Comparison of ENCODE assay signal across 27 mouse cellular contexts in genomic region chr7:19622241-19622640, GRCm38 (mm10).
"Had no signal": no experiment of that assay in that cellular context is flagged by ENCODE, and none has a peak within 500 bp of the region (broad histone marks: within the 10 kb centered on the region; RNA-seq: fewer than 3 reads in every experiment).

No protein-coding gene starts in this region.

- H3K27ac ChIP-seq: gastrocnemius, adult 2 months; heart, embryonic 10.5 days; hindbrain, embryonic 10.5 days; hindbrain, embryonic 12.5 days; hindbrain, embryonic 14.5 days; kidney, embryonic 15.5 days; kidney, postnatal 0 days; limb, embryonic 13.5 days; limb, embryonic 15.5 days; liver, embryonic 12.5 days; liver, embryonic 14.5 days had no signal

- H3K9ac ChIP-seq: heart, embryonic 12.5 days; hindbrain, embryonic 12.5 days; hindbrain, embryonic 14.5 days; kidney, embryonic 15.5 days; limb, embryonic 13.5 days; limb, embryonic 15.5 days; liver, embryonic 12.5 days; liver, embryonic 14.5 days had no signal

- H3K9me3 ChIP-seq: heart, embryonic 10.5 days; heart, embryonic 12.5 days; hindbrain, embryonic 10.5 days; hindbrain, embryonic 12.5 days; kidney, embryonic 15.5 days; limb, embryonic 13.5 days; limb, embryonic 15.5 days; liver, embryonic 12.5 days had no signal

- H3K4me2 ChIP-seq: heart, embryonic 12.5 days; hindbrain, embryonic 12.5 days; hindbrain, embryonic 14.5 days; kidney, embryonic 15.5 days; limb, embryonic 13.5 days; limb, embryonic 15.5 days; liver, embryonic 12.5 days had no signal

- H3K27me3 ChIP-seq: kidney, embryonic 15.5 days had no signal

- H3K4me3 ChIP-seq: gastrocnemius, adult 2 months; heart, embryonic 10.5 days; heart, embryonic 12.5 days; hindbrain, embryonic 10.5 days; hindbrain, embryonic 12.5 days; kidney, embryonic 15.5 days; limb, embryonic 13.5 days; limb, embryonic 15.5 days; liver, embryonic 12.5 days had no signal

- ATAC-seq: hindbrain, embryonic 16.5 days; inflammation-experienced regulatory T-cells, adult 6 months; liver, embryonic 12.5 days had no signal

- DNase-seq: gastrocnemius, adult 2 months; gastrocnemius, postnatal 10 days; gastrocnemius, postnatal 25 days; heart, adult 18-20 months; heart, postnatal 10 days; heart, postnatal 4 days; kidney, adult 11 months; kidney, adult 2 months; kidney, adult 9 months; kidney, postnatal 14 days; kidney, postnatal 36 days; layer of hippocampus, adult 9-11 months; layer of hippocampus, postnatal 36 days; left cerebral cortex, postnatal 4 days had no signal

- H3K36me3 ChIP-seq: heart, embryonic 10.5 days; heart, embryonic 12.5 days; hindbrain, embryonic 10.5 days; hindbrain, embryonic 12.5 days; kidney, embryonic 15.5 days; limb, embryonic 15.5 days; liver, embryonic 12.5 days had no signal
